Mouse (Mus musculus) heart, adult 8-10 months (tissue): ENCODE measurements at regions not wholly inside any gene's neighbourhood (a gene's known extent, or its start where the extent isn't known, plus 50 kb on each side); places are given as distances from the start of the nearest gene placed in this dataset.
A peak's percentile ranks its signal among the peaks of the same experiment; 100 is the strongest.

Experiments used
- DNase-seq: peaks from one replicate; pipeline ENCODE4 v3.0.0; 2022; ENCODE audit warnings: low spot score

- no peak for DNase-seq
Observed at GRCm38 (mm10) chr6:122394160-122394559, 53.8 kb upstream of the Phc1 start.

GRCm38 (mm10) chr6:122393231-122393881 is 53.0 kb upstream of the Phc1 start:
- no peak for DNase-seq

DNA sequence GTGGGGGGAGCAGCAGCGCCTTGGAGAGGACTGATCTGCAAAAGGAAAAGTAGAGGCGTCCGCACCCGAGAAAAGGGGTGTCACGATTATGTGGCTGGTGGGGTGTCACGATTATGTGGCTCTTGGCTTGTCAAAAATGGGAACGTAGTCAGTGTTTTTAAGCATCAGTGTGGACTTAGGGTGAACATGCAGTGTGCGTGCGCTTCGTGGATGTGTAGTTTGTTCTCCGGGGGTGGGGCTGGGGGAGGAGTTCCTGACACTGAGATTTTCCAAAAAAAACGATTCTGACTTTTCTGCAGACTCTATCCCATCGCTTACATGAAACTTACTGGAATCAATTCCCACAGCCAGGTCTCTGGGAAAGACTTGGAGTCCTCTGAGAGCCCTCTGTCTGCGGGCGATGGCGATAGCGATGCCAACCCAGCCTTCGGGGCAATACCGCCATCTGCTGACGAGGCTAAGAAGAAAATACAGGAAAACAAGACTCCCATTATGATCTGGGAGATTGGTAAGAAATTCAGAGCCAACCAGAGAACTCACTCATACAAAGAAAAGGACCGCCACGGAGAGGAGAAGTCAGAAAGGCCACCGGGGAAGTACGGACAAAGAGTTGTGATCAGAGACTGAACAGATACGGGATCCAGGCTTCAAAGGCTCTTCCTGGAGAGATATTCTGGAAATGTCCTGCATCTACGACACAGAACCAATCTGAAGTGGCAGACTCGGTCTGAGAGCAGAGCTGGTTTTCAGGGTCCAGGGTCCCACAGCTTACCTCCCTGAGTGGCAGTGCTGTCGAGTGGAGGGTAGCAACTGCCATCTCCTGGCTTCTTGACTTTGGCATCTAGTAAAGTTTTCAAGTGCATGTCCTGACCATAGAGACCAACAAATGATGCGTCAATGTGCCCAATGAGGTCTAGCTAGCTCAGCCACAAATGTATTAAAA is 51.6 kb upstream of the Phc1 start:
- peak; percentile 38 for DNase-seq

DNA sequence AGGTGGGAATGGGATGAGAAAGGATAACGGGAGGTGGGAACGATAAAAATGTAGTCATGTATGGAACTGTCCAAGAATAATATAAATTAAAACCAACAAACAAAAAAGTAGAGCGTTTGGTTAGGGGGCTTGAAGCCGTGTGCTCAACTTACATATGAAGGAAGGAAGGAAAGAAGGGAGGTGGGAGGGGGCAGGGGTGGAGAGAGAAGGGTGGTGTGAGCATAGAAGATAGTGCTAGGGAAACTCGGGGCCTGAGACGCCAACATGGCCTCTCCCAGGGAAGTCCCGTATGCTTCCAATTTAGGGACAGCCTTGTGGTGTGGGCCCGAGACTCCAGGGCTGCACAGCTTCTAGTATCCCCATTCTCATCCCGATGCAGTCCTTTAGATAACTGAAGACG is 50.8 kb upstream of the Phc1 start:
- no peak for DNase-seq

DNA sequence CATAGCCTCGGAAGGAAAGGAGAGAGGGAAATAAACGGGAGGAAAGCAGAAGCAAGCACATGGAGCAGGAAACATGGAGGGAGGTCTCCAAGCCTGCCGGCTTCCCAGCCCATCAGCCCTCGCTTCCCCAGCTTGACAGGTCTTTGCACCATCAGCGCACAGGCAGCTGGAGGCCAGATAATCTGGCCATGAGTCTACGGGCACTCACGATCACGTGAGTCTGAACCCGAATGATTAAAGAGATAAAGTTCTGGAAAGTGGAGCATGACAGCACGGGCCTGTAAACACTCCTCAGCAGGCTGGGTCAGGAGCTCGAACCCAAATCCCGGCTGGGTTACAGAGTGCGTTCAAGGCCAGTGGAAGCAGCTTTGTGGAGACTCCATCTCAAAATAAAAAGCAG is 50.4 kb upstream of the Phc1 start:
- DNase-seq = no peak
